Mouse (Mus musculus): ENCODE measurements around the gene Arhgap40. TPM values are rescaled to one million over a fixed set of nuclear protein-coding genes. Genes with fewer than 3 reads are reported as not detected.

The Arhgap40 gene
- polyA plus RNA-seq, 1 experiment from 2014 or later = 0.55 TPM

DNA sequence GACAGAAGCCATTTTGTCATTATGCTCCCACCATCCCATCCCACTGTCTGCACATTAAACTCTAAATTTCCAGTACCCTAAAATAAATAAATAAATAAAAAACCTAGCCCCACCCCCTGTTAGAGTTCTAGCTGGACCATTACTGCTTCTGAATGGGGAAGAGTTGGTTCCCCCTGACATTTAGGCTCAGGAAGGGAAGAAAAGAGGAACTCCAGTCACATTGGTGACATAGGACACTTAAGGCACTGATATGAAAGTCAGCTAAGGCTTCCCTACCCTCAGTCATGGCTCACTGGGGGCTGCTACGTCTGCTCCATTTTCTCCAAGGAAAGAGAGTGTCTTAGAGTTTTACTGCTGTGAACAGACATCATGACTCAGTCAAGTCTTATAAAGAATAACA lies 84.2 kb downstream of the Arhgap40 start:
- Histone ChIP-seq H3K4me3 (ENCODE audit: low read depth, low read length) (no peak overlapping the region), H3K4me2 (ENCODE audit: low read depth, low read length) (no peak overlapping the region), H3K27me3 (ENCODE audit: control insufficient read depth, insufficient read depth, low read length) (no peaks in the 10 kb centered on the region), H3K9ac (replicated peaks; ENCODE audit: low read length) (no peak overlapping the region), H3K27ac (replicated peaks; ENCODE audit: low read depth, low read length) (no peak overlapping the region), H3K9me3 (replicated peaks; ENCODE audit: control insufficient read depth, low read length) (no peaks in the 10 kb centered on the region), H3K36me3 (replicated peaks; ENCODE audit: control insufficient read depth, insufficient read depth, low read depth, low read length) (no peaks in the 10 kb centered on the region), H3K4me1 (ENCODE audit: control insufficient read depth, insufficient read depth, low read length) (no peaks in the 10 kb centered on the region; the same call in 1 of the 2 replicates)
- 60% methylated on average over 1 of the region's 1 CpGs for WGBS
- ATAC-seq (replicated peaks; ENCODE audit: insufficient number of reproducible peaks, low FRiP score, low TSS enrichment, low read depth) = no peak
- DNase-seq (ENCODE audit: low spot score) = no peak

Other genes with a start within 250 kb of the Arhgap40 start
- 3.8 and 4.6 TPM in 2 replicates for gene Lbp, start 206.3 kb upstream of the Arhgap40 start, polyA plus RNA-seq (2014; fragmentation: Nextera tagmentation; extraction: Ambion mirVana)
- 6.9 and 8.0 TPM in 2 replicates for gene Snhg11, start 137.2 kb upstream of the Arhgap40 start, polyA plus RNA-seq (2014; fragmentation: Nextera tagmentation; extraction: Ambion mirVana)
- gene Ralgapb, start 102.9 kb upstream of the Arhgap40 start, polyA plus RNA-seq (2014; fragmentation: Nextera tagmentation; extraction: Ambion mirVana) = 20.4 and 20.6 TPM in 2 replicates
- not detected in 2 replicates for gene Adig, start 10.2 kb upstream of the Arhgap40 start, polyA plus RNA-seq (2014; fragmentation: Nextera tagmentation; extraction: Ambion mirVana)
- 0.27 and 0.71 TPM in 2 replicates for gene Slc32a1, start 98.0 kb downstream of the Arhgap40 start, polyA plus RNA-seq (2014; fragmentation: Nextera tagmentation; extraction: Ambion mirVana)
- gene Actr5, start 112.1 kb downstream of the Arhgap40 start, polyA plus RNA-seq (2014; fragmentation: Nextera tagmentation; extraction: Ambion mirVana) = 15.8 and 16.5 TPM in 2 replicates
- gene Ppp1r16b, start 152.6 kb downstream of the Arhgap40 start, polyA plus RNA-seq (2014; fragmentation: Nextera tagmentation; extraction: Ambion mirVana) = 2.2 and 2.3 TPM in 2 replicates

All from embryonic facial prominence, embryonic 11.5 days (tissue).